Mouse (Mus musculus): ENCODE measurements around the gene Scn1a. TPM values are rescaled to one million over a fixed set of nuclear protein-coding genes. Genes with fewer than 3 reads are reported as not detected.

Gene Scn1a
- polyA plus RNA-seq, 1 experiment from 2014 or later: 15.5 TPM

- DNase-seq (no peak), ATAC-seq (ENCODE audit: low FRiP score, low TSS enrichment) (no peak)
- WGBS: 82% methylated on average over 3 of the region's 3 CpGs
- Histone ChIP-seq H3K9me3 (ENCODE audit: control insufficient read depth, low read length) (no peaks in the 10 kb centered on the region), H3K9ac (replicated peaks; ENCODE audit: low read length) (no peak overlapping the region), H3K27ac (replicated peaks; ENCODE audit: low read depth, low read length) (no peak overlapping the region), H3K27me3 (ENCODE audit: control insufficient read depth, insufficient read depth, low read length) (no peaks in the 10 kb centered on the region), H3K36me3 (ENCODE audit: control insufficient read depth, insufficient read depth, low read length) (no peaks in the 10 kb centered on the region), H3K4me3 (replicated peaks; ENCODE audit: low read depth, low read length) (no peak overlapping the region), H3K4me1 (ENCODE audit: control insufficient read depth, insufficient read depth, low read length) (no peaks in the 10 kb centered on the region), H3K4me2 (ENCODE audit: low read length) (no peak overlapping the region)
Observed at GRCm38 (mm10) chr2:66346181-66346580, 94.5 kb downstream of the Scn1a start.

- no peak overlapping the region for H3K4me2 ChIP-seq (ENCODE audit: low read length)
- no peak overlapping the region for H3K9ac ChIP-seq (replicated peaks; ENCODE audit: low read length)
- 57% methylated on average over 5 of the region's 5 CpGs for WGBS
- no peak overlapping the region for H3K27ac ChIP-seq (replicated peaks; ENCODE audit: low read depth, low read length)
- no peaks in the 10 kb centered on the region for H3K36me3 ChIP-seq (ENCODE audit: control insufficient read depth, insufficient read depth, low read length)
- no peak overlapping the region for H3K4me3 ChIP-seq (replicated peaks; ENCODE audit: low read depth, low read length)
- DNase-seq (peak; percentile 18), ATAC-seq (ENCODE audit: low FRiP score, low TSS enrichment) (no peak)
- H3K9me3 ChIP-seq (ENCODE audit: control insufficient read depth, low read length): no peaks in the 10 kb centered on the region
- no peaks in the 10 kb centered on the region for H3K27me3 ChIP-seq (ENCODE audit: control insufficient read depth, insufficient read depth, low read length)
- no peaks in the 10 kb centered on the region for H3K4me1 ChIP-seq (ENCODE audit: control insufficient read depth, insufficient read depth, low read length)
Observed at GRCm38 (mm10) chr2:66337406-66337805, 103.2 kb downstream of the Scn1a start.

GRCm38 (mm10) chr2:66336396-66336795 lies 104.2 kb downstream of the Scn1a start:
- no peak overlapping the region for H3K4me2 ChIP-seq (ENCODE audit: low read length)
- H3K4me1 ChIP-seq (ENCODE audit: control insufficient read depth, insufficient read depth, low read length): no peaks in the 10 kb centered on the region
- no peak overlapping the region for H3K4me3 ChIP-seq (replicated peaks; ENCODE audit: low read depth, low read length)
- peak; percentile 50 for DNase-seq
- H3K27ac ChIP-seq (replicated peaks; ENCODE audit: low read depth, low read length): no peak overlapping the region
- H3K9ac ChIP-seq (replicated peaks; ENCODE audit: low read length): no peak overlapping the region
- H3K36me3 ChIP-seq (ENCODE audit: control insufficient read depth, insufficient read depth, low read length): no peaks in the 10 kb centered on the region
- no peaks in the 10 kb centered on the region for H3K9me3 ChIP-seq (ENCODE audit: control insufficient read depth, low read length)
- ATAC-seq (ENCODE audit: low FRiP score, low TSS enrichment): no peak
- 80% methylated on average over 6 of the region's 6 CpGs for WGBS
- H3K27me3 ChIP-seq (ENCODE audit: control insufficient read depth, insufficient read depth, low read length): no peaks in the 10 kb centered on the region

- no peaks in the 10 kb centered on the region for H3K4me1 ChIP-seq (ENCODE audit: control insufficient read depth, insufficient read depth, low read length)
- H3K9ac ChIP-seq (replicated peaks; ENCODE audit: low read length): no peak overlapping the region
- H3K4me2 ChIP-seq (ENCODE audit: low read length): no peak overlapping the region
- ATAC-seq (ENCODE audit: low FRiP score, low TSS enrichment) (no peak), DNase-seq (no peak)
- no peak overlapping the region for H3K4me3 ChIP-seq (replicated peaks; ENCODE audit: low read depth, low read length)
- no peaks in the 10 kb centered on the region for H3K9me3 ChIP-seq (ENCODE audit: control insufficient read depth, low read length)
- H3K36me3 ChIP-seq (ENCODE audit: control insufficient read depth, insufficient read depth, low read length): 0 out of 2 replicates have a peak, but pooled peaks cover 4% of the 10 kb centered on the region
- no peaks in the 10 kb centered on the region for H3K27me3 ChIP-seq (ENCODE audit: control insufficient read depth, insufficient read depth, low read length)
- 89% methylated on average over 3 of the region's 3 CpGs for whole genome bisulfite sequencing
- H3K27ac ChIP-seq (replicated peaks; ENCODE audit: low read depth, low read length): no peak overlapping the region
Observed at GRCm38 (mm10) chr2:66272551-66272950, 168.1 kb downstream of the Scn1a start.

- Histone ChIP-seq H3K9me3 (ENCODE audit: control insufficient read depth, low read length) (no peaks in the 10 kb centered on the region), H3K4me1 (ENCODE audit: control insufficient read depth, insufficient read depth, low read length) (peaks cover 12% of the 10 kb centered on the region; the same call in 1 of the 2 replicates), H3K27me3 (ENCODE audit: control insufficient read depth, insufficient read depth, low read length) (no peaks in the 10 kb centered on the region), H3K4me2 (ENCODE audit: low read length) (peak within 1 kb of the TSS; percentile 58), H3K36me3 (ENCODE audit: control insufficient read depth, insufficient read depth, low read length) (peaks cover 7% of the 10 kb centered on the region), H3K9ac (replicated peaks; ENCODE audit: low read length) (peak within 1 kb of the TSS; percentile 71), H3K27ac (replicated peaks; ENCODE audit: low read depth, low read length) (peak within 1 kb of the TSS; percentile 91), H3K4me3 (replicated peaks; ENCODE audit: low read depth, low read length) (peak within 1 kb of the TSS; percentile 64)
- under 1% methylated on average over 56 of the region's 56 CpGs for WGBS
- ATAC-seq (ENCODE audit: low FRiP score, low TSS enrichment) (peak; percentile 99), DNase-seq (peak; percentile 99)
Observed at GRCm38 (mm10) chr2:66256220-66257131, 184.2 kb downstream of the Scn1a start, which contains the start of gene Ttc21b. Gene Ttc21b (minus strand): TSS chr2:66256617.

- Histone ChIP-seq H3K27ac (replicated peaks; ENCODE audit: low read depth, low read length) (no peak overlapping the region), H3K36me3 (ENCODE audit: control insufficient read depth, insufficient read depth, low read length) (peaks cover 47% of the 10 kb centered on the region), H3K9me3 (ENCODE audit: control insufficient read depth, low read length) (no peaks in the 10 kb centered on the region), H3K4me2 (ENCODE audit: low read length) (no peak overlapping the region), H3K9ac (replicated peaks; ENCODE audit: low read length) (no peak overlapping the region), H3K4me3 (replicated peaks; ENCODE audit: low read depth, low read length) (no peak overlapping the region), H3K27me3 (ENCODE audit: control insufficient read depth, insufficient read depth, low read length) (no peaks in the 10 kb centered on the region), H3K4me1 (ENCODE audit: control insufficient read depth, insufficient read depth, low read length) (no peaks in the 10 kb centered on the region)
- ATAC-seq (ENCODE audit: low FRiP score, low TSS enrichment): no peak
- DNase-seq: no peak
- 83% methylated on average over 1 of the region's 1 CpGs for WGBS
Observed at GRCm38 (mm10) chr2:66244013-66244412, 196.6 kb downstream of the Scn1a start.

- WGBS: 95% methylated on average over 1 of the region's 1 CpGs
- no peaks in the 10 kb centered on the region for H3K4me1 ChIP-seq (ENCODE audit: control insufficient read depth, insufficient read depth, low read length)
- no peaks in the 10 kb centered on the region for H3K27me3 ChIP-seq (ENCODE audit: control insufficient read depth, insufficient read depth, low read length)
- no peaks in the 10 kb centered on the region for H3K9me3 ChIP-seq (ENCODE audit: control insufficient read depth, low read length)
- H3K9ac ChIP-seq (replicated peaks; ENCODE audit: low read length): no peak overlapping the region
- no peak overlapping the region for H3K27ac ChIP-seq (replicated peaks; ENCODE audit: low read depth, low read length)
- H3K36me3 ChIP-seq (ENCODE audit: control insufficient read depth, insufficient read depth, low read length): peaks cover 39% of the 10 kb centered on the region
- DNase-seq (no peak), ATAC-seq (ENCODE audit: low FRiP score, low TSS enrichment) (no peak)
- H3K4me2 ChIP-seq (ENCODE audit: low read length): no peak overlapping the region
- H3K4me3 ChIP-seq (replicated peaks; ENCODE audit: low read depth, low read length): no peak overlapping the region
Observed at GRCm38 (mm10) chr2:66240334-66240733, 200.3 kb downstream of the Scn1a start.

- peaks cover 44% of the 10 kb centered on the region for H3K36me3 ChIP-seq (ENCODE audit: control insufficient read depth, insufficient read depth, low read length)
- H3K27me3 ChIP-seq (ENCODE audit: control insufficient read depth, insufficient read depth, low read length): no peaks in the 10 kb centered on the region
- no peak overlapping the region for H3K4me3 ChIP-seq (replicated peaks; ENCODE audit: low read depth, low read length)
- H3K9me3 ChIP-seq (ENCODE audit: control insufficient read depth, low read length): no peaks in the 10 kb centered on the region
- H3K4me1 ChIP-seq (ENCODE audit: control insufficient read depth, insufficient read depth, low read length): no peaks in the 10 kb centered on the region
- WGBS: 92% methylated on average over 5 of the region's 5 CpGs
- no peak overlapping the region for H3K9ac ChIP-seq (replicated peaks; ENCODE audit: low read length)
- H3K4me2 ChIP-seq (ENCODE audit: low read length): no peak overlapping the region
- ATAC-seq (ENCODE audit: low FRiP score, low TSS enrichment) (no peak), DNase-seq (no peak)
- no peak overlapping the region for H3K27ac ChIP-seq (replicated peaks; ENCODE audit: low read depth, low read length)
Observed at GRCm38 (mm10) chr2:66238886-66239285, 201.8 kb downstream of the Scn1a start.

- DNase-seq (no peak), ATAC-seq (ENCODE audit: low FRiP score, low TSS enrichment) (no peak)
- no peak overlapping the region for H3K4me2 ChIP-seq (ENCODE audit: low read length)
- no peaks in the 10 kb centered on the region for H3K4me1 ChIP-seq (ENCODE audit: control insufficient read depth, insufficient read depth, low read length)
- H3K27ac ChIP-seq (replicated peaks; ENCODE audit: low read depth, low read length): no peak overlapping the region
- H3K9me3 ChIP-seq (ENCODE audit: control insufficient read depth, low read length): no peaks in the 10 kb centered on the region
- H3K9ac ChIP-seq (replicated peaks; ENCODE audit: low read length): no peak overlapping the region
- H3K27me3 ChIP-seq (ENCODE audit: control insufficient read depth, insufficient read depth, low read length): no peaks in the 10 kb centered on the region
- no peak overlapping the region for H3K4me3 ChIP-seq (replicated peaks; ENCODE audit: low read depth, low read length)
- H3K36me3 ChIP-seq (ENCODE audit: control insufficient read depth, insufficient read depth, low read length): peaks cover 39% of the 10 kb centered on the region
- 97% methylated on average over 7 of the region's 7 CpGs for WGBS
Observed at GRCm38 (mm10) chr2:66220954-66221353, 219.7 kb downstream of the Scn1a start.

All from midbrain, embryonic 14.5 days (tissue).